17 mouse cellular contexts compared by ENCODE assay signal in the genomic region with DNA sequence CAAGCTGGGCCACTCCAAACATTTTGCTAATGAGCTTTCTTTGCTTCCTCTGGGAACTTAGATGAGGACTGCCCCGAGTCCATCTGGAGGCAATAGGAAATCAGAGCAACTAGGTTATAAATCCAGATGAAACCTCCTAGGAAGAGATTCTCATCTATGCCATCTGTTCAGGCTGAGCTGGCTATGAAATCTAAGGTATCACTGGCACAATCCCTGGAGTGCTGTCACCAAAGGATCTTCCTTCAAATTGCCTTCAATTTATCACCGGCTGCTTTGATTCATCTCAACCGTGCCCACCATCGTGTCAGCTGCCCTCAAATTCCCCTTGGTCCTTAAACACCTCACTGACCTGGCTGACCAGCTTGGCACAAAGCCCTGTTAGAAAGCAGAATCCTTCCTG.
A peak's percentile ranks its signal among the peaks of the same experiment; 100 is the strongest.
DNase-seq lines count a peak whose midpoint lies in the region; ATAC-seq and TF ChIP-seq lines count a peak whose summit lies in the region.
"Had no signal": no experiment of that assay in that cellular context is flagged by ENCODE, and none has a peak within 500 bp of the region (broad histone marks: within the 10 kb centered on the region; RNA-seq: fewer than 3 reads in every experiment).

No protein-coding gene starts in this region.

- no peaks in the 10 kb centered on the region for H3K9me3 ChIP-seq in hindbrain, postnatal 0 days (ENCODE audit: low read length)
- H3K9me3 ChIP-seq: embryonic facial prominence, embryonic 13.5 days; heart, embryonic 12.5 days; limb, embryonic 15.5 days had no signal

- peak; percentile 76 for ATAC-seq in cerebellum, adult (ENCODE audit: insufficient number of reproducible peaks, low FRiP score, low TSS enrichment)
- ATAC-seq in hindbrain, postnatal 0 days, result peak; percentile 36; the same call in 1 of the 2 replicates

- H3K4me3 ChIP-seq in left cerebral cortex, adult 2 months, result no peak overlapping the region
- H3K4me3 ChIP-seq in hindbrain, postnatal 0 days (ENCODE audit: low read length), result no peak overlapping the region
- H3K4me3 ChIP-seq in thymus, adult 2 months (ENCODE audit: control insufficient read depth, insufficient read depth, low read length), result no peak overlapping the region
- H3K4me3 ChIP-seq: embryonic facial prominence, embryonic 13.5 days; heart, embryonic 12.5 days; limb, embryonic 15.5 days had no signal

- no peak overlapping the region for H3K27ac ChIP-seq in left cerebral cortex, adult 2 months
- H3K27ac ChIP-seq in hindbrain, postnatal 0 days, result no peak overlapping the region
- H3K27ac ChIP-seq in thymus, adult 2 months (ENCODE audit: control insufficient read depth, insufficient read depth, low read length), result no peak overlapping the region
- H3K27ac ChIP-seq: embryonic facial prominence, embryonic 13.5 days; limb, embryonic 15.5 days had no signal

- whole genome bisulfite sequencing in hindbrain, postnatal 0 days, result 43% methylated on average over 4 of the region's 4 CpGs
- WGBS in thymus, adult 2 months, result 88% methylated on average over 4 of the region's 4 CpGs

- no peak overlapping the region for H3K4me2 ChIP-seq in hindbrain, postnatal 0 days (ENCODE audit: low read depth, low read length)
- H3K4me2 ChIP-seq: embryonic facial prominence, embryonic 13.5 days; heart, embryonic 12.5 days; limb, embryonic 15.5 days had no signal

- H3K4me1 ChIP-seq in hindbrain, postnatal 0 days (ENCODE audit: insufficient read depth, low read length), result no peaks in the 10 kb centered on the region
- no peaks in the 10 kb centered on the region for H3K4me1 ChIP-seq in thymus, adult 2 months (replicated peaks; ENCODE audit: control insufficient read depth, insufficient read depth, low read length)
- H3K4me1 ChIP-seq: limb, embryonic 15.5 days had no signal

- H3K27me3 ChIP-seq in hindbrain, postnatal 0 days (ENCODE audit: insufficient read depth, low read length), result no peaks in the 10 kb centered on the region
- H3K27me3 ChIP-seq in thymus, adult 2 months (ENCODE audit: control insufficient read depth, insufficient read depth, low read length), result no peaks in the 10 kb centered on the region
- H3K27me3 ChIP-seq: embryonic facial prominence, embryonic 13.5 days; heart, embryonic 12.5 days; limb, embryonic 15.5 days had no signal

- TF ChIP-seq POLR2A in thymus, adult 2 months (IDR thresholded peaks at IDR 0.05; ENCODE audit: control insufficient read depth, extremely low read depth, insufficient read depth, low read length, poor library complexity), result no peak

- no peaks in the 10 kb centered on the region for H3K36me3 ChIP-seq in hindbrain, postnatal 0 days (ENCODE audit: insufficient read depth, low read length)
- no peaks in the 10 kb centered on the region for H3K36me3 ChIP-seq in thymus, adult 2 months (ENCODE audit: control insufficient read depth, insufficient read depth, low read length)
- H3K36me3 ChIP-seq: embryonic facial prominence, embryonic 13.5 days; heart, embryonic 12.5 days; limb, embryonic 15.5 days had no signal

- no peak for DNase-seq in cerebellum, adult 11 months
- peak; percentile 57 for DNase-seq in left cerebral cortex, postnatal 4 days
- no peak for DNase-seq in left cerebral cortex, adult 2 months (ENCODE audit: extremely low spot score in 1 of 2, low spot score in 2 of 2)
- peak; percentile 14 for DNase-seq in cerebellum, adult 8-10 months
- peak; percentile 67 for DNase-seq in hindbrain, postnatal 0 days (ENCODE audit: low spot score)
- no peak for DNase-seq in thymus, adult 2 months
- DNase-seq in frontal cortex, postnatal 10 days (ENCODE audit: low spot score in 2 of 2), result no peak
- DNase-seq: adrenal gland, adult 2 months; heart, postnatal 4 days; kidney, adult 2 months; kidney, postnatal 25 days; lung, postnatal 10 days; retina, postnatal 1 day had no signal

- no peak overlapping the region for H3K9ac ChIP-seq in hindbrain, postnatal 0 days (replicated peaks; ENCODE audit: low read length)
- H3K9ac ChIP-seq: embryonic facial prominence, embryonic 13.5 days; heart, embryonic 12.5 days; limb, embryonic 15.5 days had no signal

- no peak for TF ChIP-seq CTCF in left cerebral cortex, adult 2 months (IDR thresholded peaks at IDR 0.05)
- no peak for TF ChIP-seq CTCF in hindbrain, postnatal 0 days (IDR thresholded peaks at IDR 0.05; ENCODE audit: low read depth)
- TF ChIP-seq CTCF in thymus, adult 2 months (IDR thresholded peaks at IDR 0.05; ENCODE audit: borderline replicate concordance, control insufficient read depth, extremely low read depth, insufficient read depth, low read length, poor library complexity), result no peak

- intact Hi-C loops in left cerebral cortex, postnatal 4 days (cut with DNase I), result no loop called here
- intact Hi-C loops in left cerebral cortex, adult 2 months (cut with DNase I), result loop anchor here (5.0 kb wide), 1 partner anchor 117 kb away; no protein-coding TSS in a partner anchor

Comparison
In these comparisons a context has a peak if more than half of its experiments do, and no peak if none do; other contexts are left out.
1. DNase-seq: peak in left cerebral cortex, postnatal 4 days (single experiment), cerebellum, adult 8-10 months (single experiment) and hindbrain, postnatal 0 days (single experiment); none in cerebellum, adult 11 months (single experiment), left cerebral cortex, adult 2 months (0 of 2), thymus, adult 2 months (single experiment) and frontal cortex, postnatal 10 days (0 of 2).